Mouse (Mus musculus): ENCODE results near the gene Golph3l.

DNA sequence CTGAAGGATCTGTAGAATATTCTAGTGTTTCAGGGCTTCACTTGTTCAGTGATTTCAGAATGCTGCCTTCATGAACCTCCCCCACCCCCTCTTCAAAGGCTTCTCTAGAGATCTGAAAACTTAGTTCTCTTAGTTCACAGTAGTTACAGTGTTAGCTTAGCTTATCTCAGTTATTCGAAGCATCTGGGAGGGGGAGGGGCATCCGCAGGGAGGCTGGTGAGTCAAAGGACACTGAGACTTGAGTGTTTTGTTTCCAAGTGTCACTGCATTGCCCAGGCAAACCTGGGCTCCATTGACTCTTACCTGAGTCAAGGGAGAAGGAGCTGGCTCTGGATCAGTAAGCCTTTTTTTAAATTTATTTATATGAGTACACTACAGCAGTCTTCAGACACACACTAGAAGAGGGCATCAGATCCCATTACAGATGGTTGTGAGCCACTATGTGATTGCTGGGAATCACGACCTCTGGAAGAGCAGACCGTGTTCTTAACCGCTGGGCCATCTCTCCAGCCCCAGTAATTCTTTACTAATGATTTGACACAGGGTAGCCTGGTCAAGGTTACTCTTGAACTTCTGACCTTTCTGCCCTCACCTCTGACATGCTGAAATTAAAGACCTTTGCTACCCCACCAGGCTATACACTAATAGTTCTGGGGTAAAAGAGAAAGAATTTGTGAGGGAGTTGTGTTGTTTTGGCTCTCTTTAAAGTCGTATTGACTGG is 77.5 kb downstream of the Golph3l start:
- TF ChIP-seq CTCF (IDR thresholded peaks at IDR 0.05; ENCODE audit: low read depth, low read length) (no peak), POLR2A (IDR thresholded peaks at IDR 0.05; ENCODE audit: extremely low read depth, insufficient read depth, low read length) (no peak)

All from liver, adult 2 months (tissue).